Comparison of ENCODE assay signal across 17 mouse cellular contexts in genomic region chr10:45075491-45076051, GRCm38 (mm10). TPM values are rescaled to one million over a fixed set of nuclear protein-coding genes. Genes with fewer than 3 reads are reported as not detected.
DNase-seq lines count a peak whose midpoint lies in the region; ATAC-seq lines count a peak whose summit lies in the region.
"Had no signal": no experiment of that assay in that cellular context is flagged by ENCODE, and none has a peak within 500 bp of the region (broad histone marks: within the 10 kb centered on the region; RNA-seq: fewer than 3 reads in every experiment).

No protein-coding gene starts in this region.

- peak; percentile 26; the same call in 1 of the 2 replicates for ATAC-seq in kidney, embryonic 15.5 days (replicated peaks; ENCODE audit: low FRiP score)
- ATAC-seq in hindbrain, embryonic 14.5 days (ENCODE audit: low FRiP score), result 0 out of 2 replicates have a peak, but pooled peaks have one; percentile 16
- ATAC-seq: liver, postnatal 0 days had no signal

- H3K27me3 ChIP-seq in kidney, embryonic 15.5 days, result no peaks in the 10 kb centered on the region
- H3K27me3 ChIP-seq in hindbrain, embryonic 14.5 days (ENCODE audit: control insufficient read depth, insufficient read depth, low read length), result no peaks in the 10 kb centered on the region

- no peak overlapping the region for H3K4me2 ChIP-seq in kidney, embryonic 15.5 days
- H3K4me2 ChIP-seq in hindbrain, embryonic 14.5 days (replicated peaks), result no peak overlapping the region

- H3K36me3 ChIP-seq in kidney, embryonic 15.5 days, result peaks cover 47% of the 10 kb centered on the region
- H3K36me3 ChIP-seq in hindbrain, embryonic 14.5 days (replicated peaks; ENCODE audit: control insufficient read depth, insufficient read depth), result peaks cover 31% of the 10 kb centered on the region; the same call in 1 of the 2 replicates

- H3K27ac ChIP-seq in kidney, embryonic 15.5 days, result no peak overlapping the region
- no peak overlapping the region for H3K27ac ChIP-seq in hindbrain, embryonic 14.5 days
- H3K27ac ChIP-seq: forebrain, embryonic 10.5 days had no signal

- peaks cover 8% of the 10 kb centered on the region for H3K4me1 ChIP-seq in kidney, embryonic 15.5 days
- no peaks in the 10 kb centered on the region for H3K4me1 ChIP-seq in hindbrain, embryonic 14.5 days (replicated peaks; ENCODE audit: control insufficient read depth, insufficient read depth, low read length)

- no peak overlapping the region for H3K9ac ChIP-seq in kidney, embryonic 15.5 days
- H3K9ac ChIP-seq in hindbrain, embryonic 14.5 days, result no peak overlapping the region
- H3K9ac ChIP-seq: liver, postnatal 0 days had no signal

- 68% methylated on average over 5 of the region's 5 CpGs for WGBS in kidney, embryonic 15.5 days
- 63% methylated on average over 5 of the region's 5 CpGs for WGBS in hindbrain, embryonic 14.5 days

- H3K4me3 ChIP-seq in kidney, embryonic 15.5 days (replicated peaks), result no peak overlapping the region
- no peak overlapping the region for H3K4me3 ChIP-seq in hindbrain, embryonic 14.5 days (replicated peaks; ENCODE audit: low read length)
- H3K4me3 ChIP-seq: forebrain, embryonic 10.5 days had no signal

- intact Hi-C loops in gastrocnemius, postnatal 14 days (cut with DNase I; ENCODE audit: low total_unique reads), result no loop called here

- DNase-seq in kidney, postnatal 25 days, result no peak
- DNase-seq in retina, postnatal 1 day, result peak; percentile 56
- DNase-seq in retina, embryonic 14.5 days (ENCODE audit: low spot score), result no peak
- DNase-seq in hindbrain, embryonic 14.5 days (ENCODE audit: low spot score), result no peak
- no peak for DNase-seq in gastrocnemius, postnatal 14 days
- DNase-seq in ovary, postnatal 14 days (ENCODE audit: low spot score), result no peak
- DNase-seq: cerebellum, adult 2 months; cerebellum, postnatal 36 days; heart, adult 18-20 months; heart, postnatal 10 days; kidney, adult 18-20 months; kidney, postnatal 10 days; liver, postnatal 0 days; lung, postnatal 14 days; right cerebral cortex, adult 18-20 months had no signal

- H3K9me3 ChIP-seq in kidney, embryonic 15.5 days (replicated peaks), result no peaks in the 10 kb centered on the region
- H3K9me3 ChIP-seq in hindbrain, embryonic 14.5 days (ENCODE audit: control insufficient read depth, low read length), result no peaks in the 10 kb centered on the region
- H3K9me3 ChIP-seq: forebrain, embryonic 10.5 days had no signal

RNA-seq across cellular contexts. Expression of gene Prep, which starts 8.6 kb away (rescaled TPM):
- polyA plus RNA-seq in kidney, embryonic 15.5 days (2015; fragmentation: Nextera tagmentation; extraction: Ambion mirVana), result 24.8 and 25.5 TPM in 2 replicates
- 21.7 and 24.8 TPM in 2 replicates for polyA plus RNA-seq in hindbrain, embryonic 14.5 days (2014; fragmentation: Nextera tagmentation; extraction: Ambion mirVana)
- 1 to 10 TPM; 7.6 to 8.4 TPM for total RNA-seq in gastrocnemius, postnatal 14 days (2021)
